Mouse (Mus musculus) mesoderm, embryonic 11.5 days (tissue): ENCODE results near the gene Atad1.

Experiments used
- DNase-seq: peaks from one replicate; pipeline ENCODE4 v3.0.0-alpha.2; 2012; ENCODE audit warnings: low read depth, low spot score

Gene Atad1

GRCm38 (mm10) chr19:32622142-32622541 is 117.4 kb downstream of the Atad1 start:
- no peak for DNase-seq
